Mouse (Mus musculus) intestine, embryonic 15.5 days (tissue): ENCODE measurements around the gene Cul9. TPM values are rescaled to one million over a fixed set of nuclear protein-coding genes. Genes with fewer than 3 reads are reported as not detected.
A peak's percentile ranks its signal among the peaks of the same experiment; 100 is the strongest.

ENCODE experiments used
- ATAC-seq: fragments of 200-750 bp; cut with Nextera tagmentation; 2 replicates; pipeline ENCODE4 v1.8.0; 2017; ENCODE audit warnings: moderate TSS enrichment, moderate library complexity
- H3K27ac ChIP-seq: fragments of 300-500 bp; sonication (generic); 2 replicates; pipeline ENCODE4 v1.5.1; 2015; ENCODE audit warnings: mild to moderate bottlenecking, inconsistent platforms
- H3K27me3 ChIP-seq: fragments of 300-500 bp; sonication (generic); replicated peaks from 2 replicates; pipeline ENCODE4 v1.6.1; 2015; ENCODE audit warnings: inconsistent platforms
- H3K36me3 ChIP-seq: fragments of 300-500 bp; sonication (generic); 2 replicates; pipeline ENCODE4 v1.6.1; 2015; ENCODE audit warnings: inconsistent platforms
- H3K4me1 ChIP-seq: fragments of 300-500 bp; sonication (generic); replicated peaks from 2 replicates; pipeline ENCODE4 v1.6.1; 2015; ENCODE audit warnings: inconsistent platforms
- H3K4me2 ChIP-seq: fragments of 300-500 bp; sonication (generic); replicated peaks from 2 replicates; pipeline ENCODE4 v1.6.1; 2015; ENCODE audit warnings: mild to moderate bottlenecking, inconsistent platforms
- H3K4me3 ChIP-seq: fragments of 300-500 bp; sonication (generic); replicated peaks from 2 replicates; pipeline ENCODE4 v1.5.1; 2015; ENCODE audit warnings: inconsistent platforms
- H3K9ac ChIP-seq: fragments of 300-500 bp; sonication (generic); 2 replicates; pipeline ENCODE4 v1.6.1; 2015; ENCODE audit warnings: inconsistent platforms
- H3K9me3 ChIP-seq: fragments of 300-500 bp; sonication (generic); 2 replicates; pipeline ENCODE4 v1.6.1; 2016; ENCODE audit warnings: inconsistent platforms
- WGBS: fragments of 180-500 bp; shearing (Covaris S2); methylation state at CpG from one replicate; pipeline ENCODE4 v1.1.7; 2015; 5-methylcytosine and 5-hydroxymethylcytosine counted together
- polyA plus RNA-seq: library from polyadenylated mRNA; unstranded; fragments of >200 nt; fragmentation: Nextera tagmentation; extraction: Ambion mirVana; gene quantifications from 2 replicates; pipeline ENCODE4 v1.2.1, GENCODE M21; 2015

The Cul9 gene
- polyA plus RNA-seq, 1 experiment from 2014 or later, result 2.8 TPM

DNA sequence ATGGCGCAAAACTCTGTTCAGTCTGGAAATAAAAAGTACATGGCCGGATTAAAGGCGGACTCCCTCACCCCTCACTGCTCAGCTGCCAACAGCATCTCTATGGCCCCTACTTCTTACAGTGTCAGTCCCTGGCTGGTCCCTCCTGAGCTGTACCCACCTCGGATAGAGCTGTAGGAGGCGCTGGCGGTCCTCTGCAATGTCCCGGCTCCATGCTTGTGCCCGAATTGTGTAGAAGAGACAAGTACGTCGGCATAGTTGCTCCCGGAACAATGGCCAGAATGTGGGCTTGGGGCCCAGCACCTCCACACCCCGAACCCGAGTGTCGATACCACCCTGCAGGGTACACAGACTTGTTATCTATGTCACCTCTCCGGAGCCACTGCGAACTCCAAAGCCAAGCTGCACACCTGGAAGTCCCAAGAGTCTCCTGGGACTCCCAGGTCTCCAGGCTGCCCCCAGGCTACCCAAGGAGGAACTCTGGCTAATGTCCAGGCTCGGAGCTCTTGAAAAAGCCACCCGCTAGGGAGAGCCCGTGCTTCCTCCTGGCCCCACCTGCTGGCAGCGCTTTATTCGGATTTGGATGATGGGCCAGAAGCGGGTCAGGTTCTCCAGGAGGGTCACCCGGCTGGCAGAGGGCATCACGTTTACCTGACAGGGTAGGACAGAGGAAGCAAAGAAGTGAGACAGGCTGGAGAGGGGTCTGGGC, 24.1 kb downstream of the Cul9 start:
- ATAC-seq, result 0 out of 2 replicates have a peak, but pooled peaks have one; percentile 44
- WGBS, result 36% methylated on average over 24 of the region's 24 CpGs

DNA sequence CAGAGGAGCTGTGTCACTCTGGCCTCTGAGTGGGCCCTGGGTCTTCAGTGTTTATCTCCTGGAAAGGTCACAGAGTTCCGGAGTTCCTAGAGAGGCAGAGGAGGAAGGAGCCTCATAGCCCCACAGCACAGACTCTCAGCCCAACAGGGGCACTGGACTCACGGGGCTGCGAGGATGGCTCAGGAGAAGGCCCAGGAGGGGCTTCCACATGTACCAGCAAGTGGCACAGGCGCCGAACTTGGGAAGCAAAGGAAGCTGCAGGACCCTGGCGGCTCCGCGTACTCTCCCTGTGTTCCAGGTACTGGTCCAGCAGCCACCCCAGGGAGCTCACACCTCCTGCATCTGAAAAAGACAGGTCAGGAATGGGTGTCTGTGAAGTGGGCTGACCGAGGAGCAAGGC, 25.0 kb downstream of the Cul9 start:
- H3K4me3 ChIP-seq, result 0 out of 2 replicates have a peak overlapping the region, but pooled peaks have one; percentile 14
- H3K27me3 ChIP-seq, result peaks cover 32% of the 10 kb centered on the region
- no peak overlapping the region for H3K27ac ChIP-seq
- no peaks in the 10 kb centered on the region for H3K9me3 ChIP-seq
- 0 out of 2 replicates have a peak, but pooled peaks cover 2% of the 10 kb centered on the region for H3K4me1 ChIP-seq
- ATAC-seq, result no peak
- no peaks in the 10 kb centered on the region for H3K36me3 ChIP-seq
- peak overlapping the region; percentile 51; the same call in 1 of the 2 replicates for H3K4me2 ChIP-seq
- 0 out of 2 replicates have a peak overlapping the region, but pooled peaks have one; percentile 17 for H3K9ac ChIP-seq
- WGBS, result 73% methylated on average over 9 of the region's 9 CpGs

More for the DNA sequence above, 24.1 kb downstream of the Cul9 start:
- no peak overlapping the region for H3K27ac ChIP-seq
- H3K4me3 ChIP-seq, result no peak overlapping the region
- H3K36me3 ChIP-seq, result no peaks in the 10 kb centered on the region
- H3K9ac ChIP-seq, result no peak overlapping the region
- H3K4me1 ChIP-seq, result 0 out of 2 replicates have a peak, but pooled peaks cover 2% of the 10 kb centered on the region
- H3K4me2 ChIP-seq, result 0 out of 2 replicates have a peak overlapping the region, but pooled peaks have one; percentile 4
- no peaks in the 10 kb centered on the region for H3K9me3 ChIP-seq
- peaks cover 32% of the 10 kb centered on the region for H3K27me3 ChIP-seq

DNA sequence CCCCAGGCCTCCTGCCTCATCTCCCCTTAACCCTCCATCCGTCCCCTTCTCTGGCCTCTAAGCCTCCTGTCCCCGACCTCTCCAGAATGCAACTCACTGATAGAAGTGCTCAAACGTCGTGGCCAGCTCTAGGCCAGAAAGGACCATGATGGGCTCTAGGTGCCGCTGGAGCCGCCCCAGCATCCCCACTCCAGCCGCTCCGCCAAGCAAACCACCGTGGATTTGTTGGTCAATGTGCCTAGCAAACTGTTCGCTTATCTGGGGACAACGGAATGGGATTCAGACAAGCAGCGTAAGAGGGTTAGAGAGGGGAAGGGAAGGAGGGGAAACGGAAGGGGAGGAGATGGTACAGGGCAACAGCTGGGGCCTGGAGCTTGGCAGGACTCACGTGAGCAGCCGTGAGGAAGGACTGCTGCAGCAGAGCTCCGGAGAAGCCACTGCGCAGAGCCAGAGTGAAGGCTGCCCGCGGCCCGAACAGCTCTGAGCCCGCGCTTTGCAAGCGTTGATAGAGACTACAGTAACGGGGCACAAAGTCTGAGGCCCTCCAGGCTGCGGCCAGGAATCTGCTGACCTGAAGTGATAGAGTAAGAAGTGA, 25.7 kb downstream of the Cul9 start:
- Histone ChIP-seq H3K9me3 (no peaks in the 10 kb centered on the region), H3K27me3 (peaks cover 32% of the 10 kb centered on the region), H3K36me3 (no peaks in the 10 kb centered on the region), H3K9ac (0 out of 2 replicates have a peak overlapping the region, but pooled peaks have one; percentile 17), H3K4me1 (0 out of 2 replicates have a peak, but pooled peaks cover 2% of the 10 kb centered on the region), H3K4me2 (peak overlapping the region; percentile 51), H3K27ac (no peak overlapping the region), H3K4me3 (peak overlapping the region; percentile 14)
- 35% methylated on average over 25 of the region's 25 CpGs for WGBS
- 0 out of 2 replicates have a peak, but pooled peaks have one; percentile 20 for ATAC-seq

DNA sequence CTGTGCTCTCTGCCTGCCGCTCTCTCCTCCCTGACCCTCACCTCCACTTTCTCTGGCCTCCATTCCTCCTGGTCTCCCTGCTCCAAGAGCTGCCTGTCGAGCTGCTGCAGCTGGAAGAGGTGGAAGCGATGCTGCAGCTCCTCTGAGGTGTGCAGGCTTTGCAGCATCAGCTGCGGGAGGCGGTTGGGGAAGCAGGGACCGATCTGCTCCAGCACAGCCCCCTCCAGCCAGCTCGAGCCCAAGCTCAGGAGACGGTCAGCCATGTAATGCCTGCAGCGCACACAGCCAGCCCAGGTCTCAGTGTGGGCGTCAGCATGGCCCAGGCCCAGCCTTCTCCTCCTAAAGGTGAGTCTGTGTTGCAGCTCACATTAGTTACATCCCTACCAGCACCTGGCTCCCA, 26.2 kb downstream of the Cul9 start:
- H3K36me3 ChIP-seq, result no peaks in the 10 kb centered on the region
- H3K4me2 ChIP-seq, result peak overlapping the region; percentile 51
- 0 out of 2 replicates have a peak overlapping the region, but pooled peaks have one; percentile 17 for H3K9ac ChIP-seq
- 57% methylated on average over 10 of the region's 10 CpGs for WGBS
- 0 out of 2 replicates have a peak, but pooled peaks cover 2% of the 10 kb centered on the region for H3K4me1 ChIP-seq
- H3K27me3 ChIP-seq, result peaks cover 32% of the 10 kb centered on the region
- no peak overlapping the region for H3K27ac ChIP-seq
- peak overlapping the region; percentile 14 for H3K4me3 ChIP-seq
- ATAC-seq, result no peak
- no peaks in the 10 kb centered on the region for H3K9me3 ChIP-seq

DNA sequence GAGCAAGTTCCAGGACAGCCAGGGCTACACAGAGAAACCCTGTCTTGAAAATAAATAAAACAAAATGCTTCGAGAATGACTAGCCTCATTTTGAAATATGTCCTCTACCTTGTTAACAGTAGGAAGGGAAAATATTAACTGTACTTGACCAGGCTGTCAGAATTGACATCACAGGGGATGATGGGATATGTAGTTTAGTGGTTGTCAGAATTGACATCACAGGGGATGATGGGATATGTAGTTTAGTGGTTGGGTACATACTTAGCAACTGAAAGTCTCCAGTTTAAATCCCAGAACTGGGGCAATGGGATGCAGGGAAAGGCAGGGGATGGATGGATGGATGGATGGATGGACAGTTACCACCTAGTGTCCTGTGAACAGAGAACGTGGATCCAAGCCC, 32.9 kb downstream of the Cul9 start:
- no peaks in the 10 kb centered on the region for H3K9me3 ChIP-seq
- H3K4me1 ChIP-seq, result no peaks in the 10 kb centered on the region
- no peaks in the 10 kb centered on the region for H3K27me3 ChIP-seq
- no peak overlapping the region for H3K27ac ChIP-seq
- H3K4me3 ChIP-seq, result no peak overlapping the region
- WGBS, result 64% methylated on average over 2 of the region's 2 CpGs
- ATAC-seq, result no peak
- H3K36me3 ChIP-seq, result no peaks in the 10 kb centered on the region
- H3K9ac ChIP-seq, result no peak overlapping the region; the same call in 1 of the 2 replicates
- H3K4me2 ChIP-seq, result no peak overlapping the region

DNA sequence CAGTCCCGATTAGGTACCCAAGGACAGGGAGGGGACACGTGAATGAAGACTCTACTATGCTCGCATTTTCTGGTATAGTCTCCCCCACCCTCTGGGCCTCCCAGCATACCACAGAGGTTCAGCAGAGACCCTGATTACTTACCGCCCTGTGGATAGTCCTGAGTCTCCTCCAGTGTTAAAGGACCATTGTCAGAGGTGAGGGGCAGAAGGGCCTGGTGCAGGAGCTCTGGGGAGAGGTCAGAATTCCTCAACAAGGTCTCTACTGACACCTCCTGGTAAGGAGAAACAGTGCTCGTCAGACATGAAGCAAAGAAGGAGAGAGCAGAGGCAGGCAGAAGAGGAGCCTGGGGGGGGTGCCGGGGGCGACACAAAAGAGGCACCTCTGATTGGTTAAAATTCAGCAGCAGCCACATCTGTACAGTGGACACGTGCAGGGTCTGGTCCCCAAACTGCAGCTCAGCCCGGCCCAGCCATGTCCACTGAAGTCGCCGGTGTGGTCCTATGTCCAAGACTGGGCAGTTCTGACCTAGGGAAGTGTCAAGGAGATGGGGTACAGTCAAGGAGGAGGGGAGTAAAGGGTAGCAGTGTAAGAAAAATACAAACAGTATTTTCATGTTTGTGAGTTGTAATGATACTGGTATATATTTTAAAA, 35.0 kb downstream of the Cul9 start:
- H3K4me1 ChIP-seq, result no peaks in the 10 kb centered on the region
- no peak overlapping the region for H3K27ac ChIP-seq
- 46% methylated on average over 11 of the region's 11 CpGs for WGBS
- ATAC-seq, result peak; percentile 45; the same call in 1 of the 2 replicates
- H3K4me2 ChIP-seq, result no peak overlapping the region
- no peaks in the 10 kb centered on the region for H3K27me3 ChIP-seq
- no peaks in the 10 kb centered on the region for H3K9me3 ChIP-seq
- no peaks in the 10 kb centered on the region for H3K36me3 ChIP-seq
- H3K9ac ChIP-seq, result no peak overlapping the region
- H3K4me3 ChIP-seq, result no peak overlapping the region

DNA sequence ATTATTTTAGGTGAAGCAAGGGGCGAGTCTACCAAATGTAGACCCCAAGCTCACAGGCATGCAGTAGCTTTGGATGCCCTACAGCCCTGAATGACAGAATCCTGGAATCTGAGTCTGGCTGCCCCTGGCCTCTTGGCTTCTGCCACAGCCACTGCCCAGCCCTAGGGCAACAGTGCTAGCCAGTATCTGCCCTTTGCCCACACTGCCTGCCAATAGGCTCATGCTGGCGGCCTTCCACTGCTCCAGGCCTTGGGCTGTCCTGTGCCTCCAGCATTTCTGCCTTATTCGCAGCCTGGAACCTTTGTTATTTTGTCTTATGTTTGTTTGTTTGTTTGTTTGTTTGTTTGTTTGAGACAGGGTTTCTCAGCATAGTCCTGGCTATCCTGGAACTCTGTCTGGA, 40.6 kb downstream of the Cul9 start:
- 79% methylated on average over 3 of the region's 3 CpGs for whole genome bisulfite sequencing
- H3K27ac ChIP-seq, result no peak overlapping the region
- ATAC-seq, result no peak
- no peak overlapping the region for H3K9ac ChIP-seq
- no peaks in the 10 kb centered on the region for H3K4me1 ChIP-seq
- no peaks in the 10 kb centered on the region for H3K9me3 ChIP-seq
- no peak overlapping the region for H3K4me2 ChIP-seq
- H3K36me3 ChIP-seq, result no peaks in the 10 kb centered on the region
- H3K27me3 ChIP-seq, result no peaks in the 10 kb centered on the region
- no peak overlapping the region for H3K4me3 ChIP-seq

DNA sequence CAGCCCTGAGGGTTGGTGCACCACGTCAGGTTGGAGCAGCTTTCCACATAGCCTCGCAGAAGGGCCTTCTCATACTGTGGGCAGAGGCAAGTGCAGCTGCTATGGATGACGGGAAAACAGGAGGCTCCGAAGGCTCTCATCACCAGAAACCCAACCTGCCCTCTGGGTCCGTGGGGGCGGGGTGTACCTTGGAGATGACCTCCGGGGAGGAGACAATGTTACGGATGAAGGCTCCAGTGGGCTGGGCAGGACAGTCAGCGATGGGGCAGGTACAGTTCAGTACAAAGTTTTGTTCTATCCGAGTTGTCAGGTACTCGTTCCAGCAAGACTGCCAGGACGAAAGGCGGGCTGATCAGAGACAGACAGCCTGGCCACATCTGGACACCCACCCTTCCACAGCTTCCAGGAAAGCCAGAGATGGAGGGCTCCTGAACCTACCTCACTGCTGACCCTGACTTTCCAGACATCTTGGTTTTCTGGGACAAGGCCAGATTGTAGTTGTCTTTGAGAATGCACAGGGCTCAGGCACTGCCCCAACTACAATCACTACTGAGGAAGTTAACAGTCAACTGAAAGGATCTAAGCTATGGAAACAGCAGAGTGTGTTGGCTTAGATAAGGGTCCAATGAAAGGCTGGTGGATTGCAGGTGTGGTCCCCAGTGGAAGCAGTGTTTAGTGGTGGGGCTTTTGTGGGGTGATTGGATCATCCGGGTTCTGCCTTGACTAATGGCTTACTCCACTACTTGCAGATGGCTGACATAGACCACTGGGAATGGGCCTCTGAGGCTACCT, 42.1 kb downstream of the Cul9 start:
- H3K4me3 ChIP-seq, result no peak overlapping the region
- no peaks in the 10 kb centered on the region for H3K4me1 ChIP-seq
- no peak overlapping the region for H3K27ac ChIP-seq
- ATAC-seq, result no peak
- H3K9ac ChIP-seq, result no peak overlapping the region
- H3K27me3 ChIP-seq, result no peaks in the 10 kb centered on the region
- no peaks in the 10 kb centered on the region for H3K9me3 ChIP-seq
- WGBS, result 78% methylated on average over 14 of the region's 14 CpGs
- H3K4me2 ChIP-seq, result no peak overlapping the region
- H3K36me3 ChIP-seq, result no peaks in the 10 kb centered on the region

DNA sequence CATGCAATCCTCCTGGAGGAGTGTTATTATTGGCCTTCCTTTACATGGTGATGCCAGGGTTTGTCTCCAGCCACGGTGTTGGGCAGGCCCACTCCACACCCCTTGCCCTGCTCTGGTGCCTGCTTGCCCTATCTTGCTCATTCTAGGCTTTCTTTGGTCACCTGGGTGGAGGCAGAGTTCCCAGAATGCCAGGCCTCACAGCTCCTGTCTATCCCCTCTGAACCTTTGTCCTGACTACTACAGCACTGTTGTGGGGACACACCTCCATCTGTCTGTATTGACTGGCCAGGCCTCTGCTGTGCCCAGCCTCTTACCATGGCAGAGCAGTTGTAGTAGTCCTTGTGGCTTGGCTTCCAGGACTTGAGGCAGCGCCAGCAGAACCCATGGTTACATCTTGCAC, 43.4 kb downstream of the Cul9 start:
- Histone ChIP-seq H3K9ac (no peak overlapping the region), H3K27me3 (no peaks in the 10 kb centered on the region), H3K27ac (no peak overlapping the region), H3K4me1 (peaks cover under 1% of the 10 kb centered on the region; the same call in 1 of the 2 replicates), H3K4me3 (no peak overlapping the region), H3K36me3 (no peaks in the 10 kb centered on the region), H3K9me3 (no peaks in the 10 kb centered on the region), H3K4me2 (no peak overlapping the region)
- ATAC-seq, result no peak
- 94% methylated on average over 2 of the region's 2 CpGs for WGBS

DNA sequence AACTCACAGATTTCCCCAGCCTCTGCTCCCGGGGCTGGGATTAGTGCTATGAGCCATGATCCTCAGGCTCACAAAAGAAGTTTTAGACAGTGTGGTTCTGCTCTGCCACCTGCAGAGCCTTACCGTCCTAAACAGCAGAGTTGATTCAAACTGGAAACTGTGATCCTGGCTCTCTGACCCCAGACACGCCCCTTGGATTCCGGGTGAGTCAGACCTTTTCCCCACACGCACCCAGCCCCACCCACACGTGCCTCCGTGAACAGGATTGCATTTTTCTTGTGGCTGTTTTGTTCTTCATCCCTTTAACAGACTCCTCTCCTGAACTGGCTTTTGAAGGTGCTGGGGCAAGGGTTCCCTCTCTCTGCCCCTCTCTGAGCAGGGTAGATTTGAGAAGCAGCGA, 48.2 kb downstream of the Cul9 start:
- WGBS, result 64% methylated on average over 8 of the region's 8 CpGs
- Histone ChIP-seq H3K4me2 (peak overlapping the region; percentile 95), H3K4me3 (no peak overlapping the region), H3K4me1 (peaks cover 10% of the 10 kb centered on the region; the same call in 1 of the 2 replicates), H3K9ac (no peak overlapping the region), H3K9me3 (no peaks in the 10 kb centered on the region), H3K36me3 (no peaks in the 10 kb centered on the region), H3K27me3 (0 out of 2 replicates have a peak, but pooled peaks cover 3% of the 10 kb centered on the region), H3K27ac (no peak overlapping the region)
- 0 out of 2 replicates have a peak, but pooled peaks have one; percentile 35 for ATAC-seq

DNA sequence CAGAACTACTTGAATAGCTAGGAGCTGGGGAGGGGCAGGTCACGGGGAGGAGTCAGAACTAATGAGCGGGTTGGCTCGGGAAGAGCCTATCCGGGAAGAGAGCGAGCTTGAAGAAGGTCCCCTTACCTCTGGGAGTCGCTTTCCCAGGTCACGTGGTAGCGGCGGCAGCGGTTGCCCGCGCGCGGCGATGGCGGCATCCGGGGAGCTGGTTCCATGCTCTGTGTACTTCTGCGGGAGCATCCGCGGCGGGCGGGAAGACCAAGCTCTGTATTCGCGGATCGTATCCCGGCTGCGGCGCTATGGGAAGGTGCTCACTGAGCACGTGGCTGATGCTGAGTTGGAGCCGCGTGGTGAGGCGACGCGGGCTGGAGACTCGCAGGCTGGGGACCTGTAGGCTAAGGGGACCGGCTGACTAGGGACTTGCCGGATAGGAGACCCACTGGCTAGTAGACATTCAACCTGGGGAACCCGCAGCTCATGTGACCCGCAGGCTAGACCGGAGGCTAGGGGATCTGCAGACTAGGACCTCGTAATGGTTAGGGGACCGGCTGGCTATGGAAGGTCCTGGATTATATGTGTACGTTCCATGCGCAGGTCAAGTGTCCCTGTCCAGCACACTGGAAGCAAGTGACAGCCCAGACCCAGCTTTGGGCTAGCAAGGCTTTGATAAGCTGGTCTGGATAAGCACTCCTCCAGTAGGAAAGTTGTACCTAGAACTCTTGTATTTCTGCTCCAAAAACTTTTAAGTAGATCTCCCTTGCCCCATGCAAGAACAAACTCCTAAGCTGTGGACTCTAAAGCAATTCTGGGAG, 49.4 kb downstream of the Cul9 start, which contains the start of gene Dnph1:
TSS of gene Dnph1 (plus strand) at position 89 of the 812 bp plus-strand sequence.
- under 1% methylated on average over 44 of the region's 44 CpGs for WGBS
- Histone ChIP-seq H3K4me2 (peak within 1 kb of the TSS; percentile 95), H3K9me3 (no peaks in the 10 kb centered on the region), H3K4me3 (peak within 1 kb of the TSS; percentile 64), H3K27ac (0 out of 2 replicates have a peak within 1 kb of the TSS, but pooled peaks have one; percentile 27), H3K36me3 (no peaks in the 10 kb centered on the region), H3K9ac (peak within 1 kb of the TSS; percentile 74), H3K4me1 (peaks cover 10% of the 10 kb centered on the region; the same call in 1 of the 2 replicates), H3K27me3 (0 out of 2 replicates have a peak, but pooled peaks cover 3% of the 10 kb centered on the region)
- ATAC-seq, result peak; percentile 98
